Mouse (Mus musculus) kidney, postnatal 0 days (tissue): ENCODE results near the gene Sde2. TPM values are rescaled to one million over a fixed set of nuclear protein-coding genes. Genes with fewer than 3 reads are reported as not detected.

Source experiments
- ATAC-seq: fragments of 200-750 bp; cut with Nextera tagmentation; replicated peaks from 2 replicates; pipeline ENCODE4 v1.8.0; 2017; ENCODE audit warnings: low read depth, moderate number of reproducible peaks, moderate TSS enrichment, moderate library complexity; ENCODE audit not compliant: low FRiP score
- DNase-seq: peaks from one replicate; pipeline ENCODE4 v3.0.0-alpha.2; 2016; ENCODE audit warnings: low spot score
- H3K27ac ChIP-seq: fragments of 300-500 bp; sonication (generic); 2 replicates; pipeline ENCODE4 v1.5.1; 2014; ENCODE audit warnings: mild to moderate bottlenecking
- H3K27me3 ChIP-seq: fragments of 300-500 bp; sonication (generic); 2 replicates; pipeline ENCODE4 v1.6.1; 2014; ENCODE audit warnings: low read length, mixed read lengths; ENCODE audit not compliant: insufficient read depth
- H3K36me3 ChIP-seq: fragments of 300-500 bp; sonication (generic); 2 replicates; pipeline ENCODE4 v1.6.1; 2014; ENCODE audit warnings: low read length, mixed read lengths; ENCODE audit not compliant: insufficient read depth
- H3K4me1 ChIP-seq: fragments of 300-500 bp; sonication (generic); replicated peaks from 2 replicates; pipeline ENCODE4 v1.6.1; 2014; ENCODE audit warnings: antibody characterized with exemption, low read length, mixed read lengths; ENCODE audit not compliant: insufficient read depth
- H3K4me2 ChIP-seq: fragments of 300-500 bp; sonication (generic); 2 replicates; pipeline ENCODE4 v1.6.1; 2014; ENCODE audit warnings: mild to moderate bottlenecking, low read length, moderate library complexity, mixed read lengths
- H3K4me3 ChIP-seq: fragments of 300-500 bp; sonication (generic); replicated peaks from 2 replicates; pipeline ENCODE4 v1.5.1; 2014; ENCODE audit warnings: low read depth, low read length
- H3K9ac ChIP-seq: fragments of 300-500 bp; sonication (generic); 2 replicates; pipeline ENCODE4 v1.6.1; 2014; ENCODE audit warnings: low read depth, low read length
- H3K9me3 ChIP-seq: fragments of 300-500 bp; sonication (generic); replicated peaks from 2 replicates; pipeline ENCODE4 v1.6.1; 2016; ENCODE audit warnings: low read length, inconsistent platforms, mixed read lengths
- CTCF ChIP-seq: IDR thresholded peaks from 2 replicates; pipeline ENCODE4 v1.5.1; 2016; ENCODE audit warnings: antibody characterized with exemption, low read depth, mild to moderate bottlenecking, moderate library complexity
- WGBS: fragments of 180-500 bp; shearing (Covaris S2); extraction: QIAGEN DNeasy Blood & Tissue Kit; methylation state at CpG from one replicate; pipeline ENCODE4 v1.1.7; 2014; 5-methylcytosine and 5-hydroxymethylcytosine counted together
- polyA plus RNA-seq: library from polyadenylated mRNA; unstranded; fragments of >200 nt; fragmentation: Nextera tagmentation; extraction: Ambion mirVana; gene quantifications from 2 replicates; pipeline ENCODE4 v1.2.1, GENCODE M21; 2015

The Sde2 gene
- polyA plus RNA-seq, 1 experiment from 2014 or later, result 25.6 TPM

- Histone ChIP-seq H3K9me3 (no peaks in the 10 kb centered on the region), H3K27ac (peak overlapping the region; percentile 100), H3K27me3 (no peaks in the 10 kb centered on the region), H3K9ac (peak overlapping the region; percentile 100), H3K4me3 (peak overlapping the region; percentile 98), H3K4me2 (peak overlapping the region; percentile 45), H3K4me1 (peaks cover 12% of the 10 kb centered on the region; the same call in 1 of the 2 replicates), H3K36me3 (peaks cover 23% of the 10 kb centered on the region)
- ATAC-seq, result no peak
- DNase-seq, result peak; percentile 48
- 2% methylated on average over 27 of the region's 27 CpGs for WGBS
- peak; percentile 75 for TF ChIP-seq CTCF
Measured at GRCm38 (mm10) chr1:180811596-180812462, 39.1 kb upstream of the Sde2 start.

- H3K4me1 ChIP-seq, result peaks cover 12% of the 10 kb centered on the region; the same call in 1 of the 2 replicates
- H3K4me2 ChIP-seq, result peak overlapping the region; percentile 45
- TF ChIP-seq CTCF, result no peak
- ATAC-seq, result peak; percentile 5; the same call in 1 of the 2 replicates
- H3K4me3 ChIP-seq, result peak overlapping the region; percentile 98
- H3K9me3 ChIP-seq, result no peaks in the 10 kb centered on the region
- H3K27ac ChIP-seq, result peak overlapping the region; percentile 100
- under 1% methylated on average over 71 of the region's 71 CpGs for WGBS
- peaks cover 14% of the 10 kb centered on the region; the same call in 1 of the 2 replicates for H3K36me3 ChIP-seq
- DNase-seq, result peak; percentile 78
- no peaks in the 10 kb centered on the region for H3K27me3 ChIP-seq
- H3K9ac ChIP-seq, result peak overlapping the region; percentile 100
Measured at GRCm38 (mm10) chr1:180812463-180813408, 38.2 kb upstream of the Sde2 start.

- no peaks in the 10 kb centered on the region for H3K9me3 ChIP-seq
- DNase-seq (peak; percentile 98), ATAC-seq (peak; percentile 96)
- peaks cover 12% of the 10 kb centered on the region; the same call in 1 of the 2 replicates for H3K4me1 ChIP-seq
- TF ChIP-seq CTCF, result 0 out of 2 replicates have a peak, but pooled peaks have one; percentile 8
- H3K27ac ChIP-seq, result peak overlapping the region; percentile 100
- H3K4me2 ChIP-seq, result peak overlapping the region; percentile 76
- 1% methylated on average over 46 of the region's 65 CpGs for WGBS
- H3K36me3 ChIP-seq, result peaks cover 9% of the 10 kb centered on the region; the same call in 1 of the 2 replicates
- peak overlapping the region; percentile 98 for H3K4me3 ChIP-seq
- no peaks in the 10 kb centered on the region for H3K27me3 ChIP-seq
- H3K9ac ChIP-seq, result peak overlapping the region; percentile 100
Measured at GRCm38 (mm10) chr1:180813409-180813884, 37.5 kb upstream of the Sde2 start.

GRCm38 (mm10) chr1:180813885-180814740 is 36.8 kb upstream of the Sde2 start, which contains the start of gene H3f3a:
Gene H3f3a, minus strand, starts transcription at chr1:180813943.
- peak within 1 kb of the TSS; percentile 100 for H3K9ac ChIP-seq
- H3K36me3 ChIP-seq, result peaks cover 9% of the 10 kb centered on the region; the same call in 1 of the 2 replicates
- no peaks in the 10 kb centered on the region for H3K9me3 ChIP-seq
- H3K4me2 ChIP-seq, result peak within 1 kb of the TSS; percentile 76
- peak within 1 kb of the TSS; percentile 98 for H3K4me3 ChIP-seq
- peak; percentile 82 for DNase-seq
- 2% methylated on average over 56 of the region's 69 CpGs for WGBS
- H3K27me3 ChIP-seq, result no peaks in the 10 kb centered on the region
- ATAC-seq, result peak; percentile 74
- peak within 1 kb of the TSS; percentile 100 for H3K27ac ChIP-seq
- no peak for TF ChIP-seq CTCF
- peaks cover 12% of the 10 kb centered on the region; the same call in 1 of the 2 replicates for H3K4me1 ChIP-seq

- Histone ChIP-seq H3K4me3 (no peak overlapping the region), H3K4me2 (no peak overlapping the region), H3K27ac (no peak overlapping the region), H3K9me3 (no peaks in the 10 kb centered on the region), H3K4me1 (peaks cover 9% of the 10 kb centered on the region; the same call in 1 of the 2 replicates), H3K9ac (no peak overlapping the region), H3K27me3 (no peaks in the 10 kb centered on the region), H3K36me3 (0 out of 2 replicates have a peak, but pooled peaks cover 3% of the 10 kb centered on the region)
- 71% methylated on average over 12 of the region's 12 CpGs for WGBS
- no peak for DNase-seq
- no peak for ATAC-seq
- no peak for TF ChIP-seq CTCF
Measured at GRCm38 (mm10) chr1:180815371-180816024, 35.4 kb upstream of the Sde2 start.
